ENCODE assay signal across 33 mouse cellular contexts in genomic region chr10:43980080-43980479, GRCm38 (mm10).
DNase-seq lines count a peak whose midpoint lies in the region; ATAC-seq lines count a peak whose summit lies in the region.
"Had no signal": no experiment of that assay in that cellular context is flagged by ENCODE, and none has a peak within 500 bp of the region (broad histone marks: within the 10 kb centered on the region; RNA-seq: fewer than 3 reads in every experiment).

No protein-coding gene starts in this region.

- 53% methylated on average over 1 of the region's 1 CpGs for WGBS in intestine, embryonic 15.5 days
- 66% methylated on average over 1 of the region's 1 CpGs for WGBS in kidney, embryonic 15.5 days

- H3K9me3 ChIP-seq in intestine, embryonic 15.5 days: no peaks in the 10 kb centered on the region
- no peaks in the 10 kb centered on the region for H3K9me3 ChIP-seq in kidney, embryonic 15.5 days (replicated peaks)
- H3K9me3 ChIP-seq: embryonic facial prominence, embryonic 10.5 days; embryonic facial prominence, embryonic 15.5 days; forebrain, embryonic 12.5 days; heart, embryonic 12.5 days; hindbrain, embryonic 13.5 days; limb, embryonic 10.5 days; limb, embryonic 15.5 days; midbrain, embryonic 13.5 days had no signal

- H3K27ac ChIP-seq in intestine, embryonic 15.5 days: no peak overlapping the region
- H3K27ac ChIP-seq in kidney, embryonic 15.5 days: no peak overlapping the region
- H3K27ac ChIP-seq: embryonic facial prominence, embryonic 10.5 days; embryonic facial prominence, embryonic 15.5 days; forebrain, embryonic 12.5 days; hindbrain, embryonic 13.5 days; limb, embryonic 10.5 days; limb, embryonic 15.5 days; liver, embryonic 14.5 days; midbrain, embryonic 13.5 days had no signal

- ATAC-seq in intestine, embryonic 15.5 days: peak; percentile 59
- no peak for ATAC-seq in granulocyte monocyte progenitor cell, adult 5-6 weeks (replicated peaks; ENCODE audit: poor library complexity, severe bottlenecking)
- no peak for ATAC-seq in kidney, embryonic 15.5 days (replicated peaks; ENCODE audit: low FRiP score)
- ATAC-seq: forebrain, postnatal 0 days; midbrain, embryonic 13.5 days; Patski had no signal

- peaks cover 8% of the 10 kb centered on the region for H3K4me1 ChIP-seq in intestine, embryonic 15.5 days (replicated peaks)
- H3K4me1 ChIP-seq in kidney, embryonic 15.5 days: peaks cover 4% of the 10 kb centered on the region; the same call in 1 of the 2 replicates
- H3K4me1 ChIP-seq: embryonic facial prominence, embryonic 10.5 days; embryonic facial prominence, embryonic 15.5 days; forebrain, embryonic 12.5 days; heart, embryonic 12.5 days; hindbrain, embryonic 13.5 days; limb, embryonic 10.5 days; limb, embryonic 15.5 days; midbrain, embryonic 13.5 days had no signal

- H3K9ac ChIP-seq in intestine, embryonic 15.5 days: no peak overlapping the region
- H3K9ac ChIP-seq in kidney, embryonic 15.5 days: no peak overlapping the region
- H3K9ac ChIP-seq: embryonic facial prominence, embryonic 15.5 days; forebrain, embryonic 12.5 days; forebrain, postnatal 0 days; heart, embryonic 12.5 days; hindbrain, embryonic 13.5 days; limb, embryonic 15.5 days; liver, embryonic 14.5 days; lung, embryonic 14.5 days; midbrain, embryonic 13.5 days had no signal

- no peak overlapping the region for H3K4me2 ChIP-seq in intestine, embryonic 15.5 days (replicated peaks)
- H3K4me2 ChIP-seq in kidney, embryonic 15.5 days: no peak overlapping the region
- H3K4me2 ChIP-seq: embryonic facial prominence, embryonic 15.5 days; forebrain, embryonic 12.5 days; heart, embryonic 12.5 days; hindbrain, embryonic 13.5 days; limb, embryonic 15.5 days; lung, embryonic 14.5 days; midbrain, embryonic 13.5 days had no signal

- no peaks in the 10 kb centered on the region for H3K36me3 ChIP-seq in intestine, embryonic 15.5 days
- no peaks in the 10 kb centered on the region for H3K36me3 ChIP-seq in kidney, embryonic 15.5 days
- H3K36me3 ChIP-seq: embryonic facial prominence, embryonic 10.5 days; embryonic facial prominence, embryonic 15.5 days; forebrain, embryonic 12.5 days; heart, embryonic 12.5 days; hindbrain, embryonic 13.5 days; limb, embryonic 10.5 days; limb, embryonic 15.5 days; midbrain, embryonic 13.5 days had no signal

- no peak overlapping the region for H3K4me3 ChIP-seq in intestine, embryonic 15.5 days (replicated peaks)
- H3K4me3 ChIP-seq in kidney, embryonic 15.5 days (replicated peaks): no peak overlapping the region
- H3K4me3 ChIP-seq: embryonic facial prominence, embryonic 10.5 days; embryonic facial prominence, embryonic 15.5 days; forebrain, embryonic 12.5 days; heart, embryonic 12.5 days; hindbrain, embryonic 13.5 days; limb, embryonic 10.5 days; limb, embryonic 15.5 days; midbrain, embryonic 13.5 days had no signal

- no peaks in the 10 kb centered on the region for H3K27me3 ChIP-seq in intestine, embryonic 15.5 days (replicated peaks)
- no peaks in the 10 kb centered on the region for H3K27me3 ChIP-seq in kidney, embryonic 15.5 days
- H3K27me3 ChIP-seq: embryonic facial prominence, embryonic 15.5 days; forebrain, embryonic 12.5 days; heart, embryonic 12.5 days; hindbrain, embryonic 13.5 days; limb, embryonic 15.5 days; midbrain, embryonic 13.5 days; Patski had no signal

- DNase-seq in CD4-positive, CD25-positive, alpha-beta regulatory T cell, adult 2 months (ENCODE audit: low read depth, low spot score): peak; percentile 35
- DNase-seq in T-cell, adult 2 months (ENCODE audit: low spot score): peak; percentile 39
- DNase-seq in naive thymus-derived CD4-positive, alpha-beta T cell, adult 2 months (ENCODE audit: low read depth): peak; percentile 53
- no peak for DNase-seq in liver
- DNase-seq: adrenal gland, adult 8-10 months; B cell, adult 2 months; cerebellum, adult 8-10 months; cerebellum, postnatal 25 days; forebrain, postnatal 0 days; gastrocnemius, postnatal 10 days; heart, adult 18-20 months; heart, postnatal 4 days; kidney, adult 8-10 months; kidney, postnatal 14 days; lung, embryonic 14.5 days; lung, postnatal 36 days; retina, postnatal 1 day; right cerebral cortex, postnatal 14 days; spleen, adult 18-20 months; thymus, postnatal 36 days had no signal
